10 mouse cellular contexts compared by ENCODE assay signal in the genomic region with DNA sequence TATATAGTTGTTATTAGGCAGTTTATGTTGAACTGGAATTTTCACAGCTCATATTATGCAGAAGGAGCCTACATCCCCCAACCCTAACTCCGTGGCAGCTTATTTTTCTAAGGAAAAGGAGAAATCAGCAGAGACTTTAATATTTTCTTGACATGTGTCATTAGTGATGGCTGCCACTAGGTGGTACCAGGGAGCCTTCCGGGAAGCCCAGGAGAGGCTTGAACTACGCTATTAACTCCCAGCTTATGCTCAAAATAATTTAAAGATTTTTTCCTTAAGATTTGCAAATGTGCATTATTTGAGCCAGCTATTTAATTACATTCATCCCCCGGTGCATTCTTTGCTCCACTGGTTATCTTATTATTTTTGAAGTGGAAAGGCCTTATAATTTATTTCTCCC.
DNase-seq lines count a peak whose midpoint lies in the region; ATAC-seq and TF ChIP-seq lines count a peak whose summit lies in the region.
"Had no signal": no experiment of that assay in that cellular context is flagged by ENCODE, and none has a peak within 500 bp of the region (broad histone marks: within the 10 kb centered on the region; RNA-seq: fewer than 3 reads in every experiment).

No protein-coding gene starts in this region.

- TF ChIP-seq CTCF in kidney, postnatal 0 days (IDR thresholded peaks at IDR 0.05; ENCODE audit: low read depth): peak; percentile 80

- H3K27me3 ChIP-seq in kidney, postnatal 0 days (ENCODE audit: insufficient read depth, low read length): no peaks in the 10 kb centered on the region; the same call in 1 of the 2 replicates
- H3K27me3 ChIP-seq in kidney, embryonic 15.5 days: peaks cover 29% of the 10 kb centered on the region
- H3K27me3 ChIP-seq in midbrain, embryonic 15.5 days (replicated peaks): no peaks in the 10 kb centered on the region

- WGBS in kidney, postnatal 0 days: 7% methylated on average over 4 of the region's 4 CpGs
- WGBS in kidney, embryonic 15.5 days: 13% methylated on average over 4 of the region's 4 CpGs
- WGBS in midbrain, embryonic 15.5 days: 10% methylated on average over 4 of the region's 4 CpGs

- no peak overlapping the region for H3K4me3 ChIP-seq in kidney, postnatal 0 days (replicated peaks; ENCODE audit: low read depth, low read length)
- no peak overlapping the region for H3K4me3 ChIP-seq in kidney, embryonic 15.5 days (replicated peaks)
- no peak overlapping the region for H3K4me3 ChIP-seq in midbrain, embryonic 15.5 days
- H3K4me3 ChIP-seq: embryonic facial prominence, embryonic 15.5 days; limb, embryonic 13.5 days had no signal

- no peaks in the 10 kb centered on the region for H3K4me1 ChIP-seq in kidney, postnatal 0 days (replicated peaks; ENCODE audit: insufficient read depth, low read length)
- no peaks in the 10 kb centered on the region for H3K4me1 ChIP-seq in kidney, embryonic 15.5 days
- H3K4me1 ChIP-seq in midbrain, embryonic 15.5 days: no peaks in the 10 kb centered on the region
- H3K4me1 ChIP-seq: embryonic facial prominence, embryonic 15.5 days; limb, embryonic 13.5 days had no signal

- no peak for ATAC-seq in kidney, postnatal 0 days (replicated peaks; ENCODE audit: low FRiP score, low read depth)
- no peak for ATAC-seq in kidney, embryonic 15.5 days (replicated peaks; ENCODE audit: low FRiP score)
- peak; percentile 91 for ATAC-seq in common myeloid progenitor, adult 5-6 weeks (replicated peaks; ENCODE audit: low read depth, poor library complexity, severe bottlenecking)
- peak; percentile 58 for ATAC-seq in midbrain, embryonic 15.5 days (replicated peaks)

- no peaks in the 10 kb centered on the region for H3K36me3 ChIP-seq in kidney, postnatal 0 days (ENCODE audit: insufficient read depth, low read length)
- H3K36me3 ChIP-seq in kidney, embryonic 15.5 days: no peaks in the 10 kb centered on the region
- H3K36me3 ChIP-seq in midbrain, embryonic 15.5 days (replicated peaks): no peaks in the 10 kb centered on the region
- H3K36me3 ChIP-seq: embryonic facial prominence, embryonic 15.5 days; limb, embryonic 13.5 days had no signal

- no peak overlapping the region for H3K4me2 ChIP-seq in kidney, postnatal 0 days (ENCODE audit: low read length)
- H3K4me2 ChIP-seq in kidney, embryonic 15.5 days: no peak overlapping the region
- H3K4me2 ChIP-seq in midbrain, embryonic 15.5 days: no peak overlapping the region
- H3K4me2 ChIP-seq: embryonic facial prominence, embryonic 15.5 days; limb, embryonic 13.5 days had no signal

- no peak overlapping the region for H3K27ac ChIP-seq in kidney, postnatal 0 days
- H3K27ac ChIP-seq in kidney, embryonic 15.5 days: no peak overlapping the region
- no peak overlapping the region for H3K27ac ChIP-seq in midbrain, embryonic 15.5 days
- H3K27ac ChIP-seq: embryonic facial prominence, embryonic 15.5 days; limb, embryonic 13.5 days had no signal

- DNase-seq in kidney, postnatal 0 days (ENCODE audit: low spot score): peak; percentile 63
- DNase-seq in CD4-positive helper T cell, adult 2 months (ENCODE audit: low read depth, low spot score): peak; percentile 44
- DNase-seq in R1 (ENCODE audit: low read depth, low spot score): peak; percentile 35
- DNase-seq in induced T-regulatory cell, adult 2 months (ENCODE audit: low read depth): peak; percentile 69
- DNase-seq in spleen, adult 12 weeks (ENCODE audit: low spot score): no peak

- no peak overlapping the region for H3K9ac ChIP-seq in kidney, postnatal 0 days (ENCODE audit: low read depth, low read length)
- H3K9ac ChIP-seq in kidney, embryonic 15.5 days: no peak overlapping the region
- H3K9ac ChIP-seq in midbrain, embryonic 15.5 days: no peak overlapping the region
- H3K9ac ChIP-seq: embryonic facial prominence, embryonic 15.5 days; limb, embryonic 13.5 days had no signal

- H3K9me3 ChIP-seq in kidney, postnatal 0 days (replicated peaks; ENCODE audit: low read length): no peaks in the 10 kb centered on the region
- H3K9me3 ChIP-seq in kidney, embryonic 15.5 days (replicated peaks): no peaks in the 10 kb centered on the region
- no peaks in the 10 kb centered on the region for H3K9me3 ChIP-seq in midbrain, embryonic 15.5 days
- H3K9me3 ChIP-seq: embryonic facial prominence, embryonic 15.5 days; limb, embryonic 13.5 days had no signal

Comparison
In these comparisons a context has a peak if more than half of its experiments do, and no peak if none do; other contexts are left out.
1. ATAC-seq: peak in common myeloid progenitor, adult 5-6 weeks (single experiment) and midbrain, embryonic 15.5 days (single experiment); none in kidney, postnatal 0 days (single experiment) and kidney, embryonic 15.5 days (single experiment).